Mouse (Mus musculus) liver, embryonic 14 days (tissue): ENCODE data around the gene Tob2. TPM values are rescaled to one million over a fixed set of nuclear protein-coding genes. Genes with fewer than 3 reads are reported as not detected.

Source experiments
- polyA plus RNA-seq: library from polyadenylated mRNA; depleted of rRNA; stranded (reverse); fragments of >200 nt; gene quantifications from 2 replicates; pipeline ENCODE4 v1.2.3, GENCODE M21; 2012; rRNA removed

The Tob2 gene
- 4.9 and 5.1 TPM in 2 replicates for polyA plus RNA-seq

DNA sequence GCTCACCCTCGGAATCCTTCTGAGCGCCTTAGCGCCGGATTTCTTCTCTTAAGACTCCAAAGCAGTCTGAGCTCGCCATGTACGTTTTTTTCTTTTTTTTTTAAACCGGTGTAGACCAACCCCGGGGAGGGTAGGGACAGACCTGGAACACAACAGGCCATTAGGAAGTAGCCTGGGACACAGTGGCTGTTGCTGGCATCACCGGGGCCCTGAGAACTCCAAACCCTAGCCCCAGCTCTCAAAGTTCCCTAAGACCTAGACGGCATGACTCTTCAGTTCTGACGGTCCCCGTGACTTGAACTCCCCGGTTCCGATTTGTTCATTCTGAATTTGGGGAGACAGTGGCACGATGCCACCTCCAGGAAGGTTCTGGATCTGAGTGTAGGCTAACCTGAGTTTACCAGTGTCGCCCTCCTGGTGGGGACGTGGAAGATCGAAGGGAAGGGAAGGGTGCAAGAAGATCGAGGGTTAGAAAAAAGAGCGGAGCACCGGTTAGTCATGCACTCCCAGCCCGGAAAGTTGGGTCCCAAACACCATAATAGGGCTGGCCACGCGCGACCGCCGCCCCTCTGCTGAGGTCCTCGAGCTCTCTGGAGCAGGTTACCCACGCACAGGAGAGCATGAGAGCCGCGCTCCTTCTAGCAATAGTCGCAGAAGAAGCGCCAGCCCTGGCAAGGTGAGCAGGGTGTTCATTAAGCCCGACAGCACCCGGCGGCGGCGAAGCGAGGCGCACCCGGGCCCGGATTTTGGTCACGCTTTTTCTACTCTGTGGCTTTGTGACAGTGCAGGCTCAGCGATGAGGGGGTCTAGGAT, at the start of gene Tob2:
Gene Tob2, minus strand, starts transcription at position 280 of the 813 bp plus-strand sequence.

GRCm38 (mm10) chr15:81872262-81873136, 13.9 kb upstream of the Tob2 start, which contains the start of gene Aco2:
TSS of gene Aco2 (plus strand) at chr15:81872309.

GRCm38 (mm10) chr15:81871604-81872261, 13.1 kb upstream of the Tob2 start, which contains the start of gene Phf5a:
TSS of gene Phf5a (minus strand) at chr15:81871911.

DNA sequence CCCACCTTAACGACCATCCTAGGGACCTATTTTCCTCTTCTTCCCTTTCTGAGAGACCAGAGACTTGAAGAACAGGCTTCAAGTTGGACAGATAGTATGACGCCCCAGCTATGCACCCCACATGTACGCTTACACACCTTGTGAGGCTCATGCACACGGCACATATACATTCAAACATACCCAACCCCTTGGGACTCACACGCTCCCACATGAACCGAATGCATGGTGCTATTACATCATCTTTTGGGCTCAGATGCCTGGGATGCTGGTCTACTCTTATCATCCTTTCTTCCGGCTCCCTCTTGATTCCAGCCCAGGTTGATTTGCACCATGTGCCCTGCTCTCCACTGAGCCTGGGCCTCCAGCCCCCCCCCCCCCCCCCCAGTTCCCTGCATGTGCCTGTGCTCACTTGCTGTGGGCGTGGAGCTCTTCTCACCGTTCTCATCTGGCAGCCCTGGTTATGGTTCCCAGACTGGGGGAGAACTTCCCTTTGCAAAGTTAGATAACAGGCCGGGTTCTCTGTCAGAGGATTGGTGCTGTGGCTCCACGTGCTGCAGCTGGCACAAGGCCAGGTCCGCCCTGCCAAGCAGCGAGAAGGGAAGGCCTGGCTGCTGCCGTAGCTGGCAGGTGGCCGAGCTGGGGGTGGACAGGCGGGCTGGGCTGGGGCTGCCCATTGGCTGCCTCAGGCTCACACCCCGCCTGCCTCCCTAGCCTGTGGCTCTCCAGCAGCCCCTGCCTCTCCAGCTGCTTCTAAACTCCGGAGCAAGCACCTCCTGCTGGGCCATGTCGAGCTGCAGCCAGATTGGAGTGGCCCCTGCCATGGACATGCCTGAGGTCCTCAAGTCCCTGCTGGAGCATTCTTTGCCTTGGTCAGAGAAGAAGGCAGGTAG, 56.4 kb downstream of the Tob2 start, which contains the start of gene Tef:
Gene Tef, plus strand, starts transcription at position 421 of the 890 bp plus-strand sequence.

Other genes with a start within 250 kb of the Tob2 start
- gene L3mbtl2, start 194.9 kb downstream of the Tob2 start, polyA plus RNA-seq, result 10.0 and 11.0 TPM in 2 replicates
- 0.13 and 0.16 TPM in 2 replicates for gene Chadl, start 161.5 kb downstream of the Tob2 start, polyA plus RNA-seq
- gene Zc3h7b, start 113.7 kb downstream of the Tob2 start, polyA plus RNA-seq, result 5.5 and 6.2 TPM in 2 replicates
- 52.0 and 53.9 TPM in 2 replicates for gene Rangap1, start 113.3 kb downstream of the Tob2 start, polyA plus RNA-seq
- 5.4 and 5.6 TPM in 2 replicates for gene Tef, start 56.4 kb downstream of the Tob2 start, polyA plus RNA-seq
- 68.4 and 75.6 TPM in 2 replicates for gene Phf5a, start 13.1 kb upstream of the Tob2 start, polyA plus RNA-seq
- 76.9 and 83.5 TPM in 2 replicates for gene Aco2, start 13.5 kb upstream of the Tob2 start, polyA plus RNA-seq
- 13.7 and 15.6 TPM in 2 replicates for gene Polr3h, start 67.4 kb upstream of the Tob2 start, polyA plus RNA-seq
- gene Csdc2, start 78.0 kb upstream of the Tob2 start, polyA plus RNA-seq, result 0.39 and 0.53 TPM in 2 replicates
- gene Pmm1, start 102.1 kb upstream of the Tob2 start, polyA plus RNA-seq, result 20.8 and 25.1 TPM in 2 replicates
- not detected in 2 replicates for gene 1700029P11Rik, start 121.7 kb upstream of the Tob2 start, polyA plus RNA-seq
- 25.7 and 26.3 TPM in 2 replicates for gene Xrcc6, start 129.0 kb upstream of the Tob2 start, polyA plus RNA-seq
- 8.6 and 10.6 TPM in 2 replicates for gene Desi1, start 175.1 kb upstream of the Tob2 start, polyA plus RNA-seq
- gene Snu13, start 188.8 kb upstream of the Tob2 start, polyA plus RNA-seq, result 79.2 and 87.2 TPM in 2 replicates
- not detected in 2 replicates for gene 4930407I10Rik, start 200.4 kb upstream of the Tob2 start, polyA plus RNA-seq
- not detected in 2 replicates for gene Mei1, start 211.2 kb upstream of the Tob2 start, polyA plus RNA-seq